Mouse (Mus musculus) layer of hippocampus, postnatal 25 days (tissue): ENCODE measurements at regions not wholly inside any gene's neighbourhood (a gene's known extent, or its start where the extent isn't known, plus 50 kb on each side); places are given as distances from the start of the nearest gene placed in this dataset.

Experiments
- DNase-seq, 2 experiments: peaks; one replicate each; pipeline ENCODE4 v3.0.0; 2022; ENCODE audit warnings: mixed read lengths in 2 of 2, low spot score in 1 of 2; ENCODE audit errors: extremely low spot score in 1 of 2

DNA sequence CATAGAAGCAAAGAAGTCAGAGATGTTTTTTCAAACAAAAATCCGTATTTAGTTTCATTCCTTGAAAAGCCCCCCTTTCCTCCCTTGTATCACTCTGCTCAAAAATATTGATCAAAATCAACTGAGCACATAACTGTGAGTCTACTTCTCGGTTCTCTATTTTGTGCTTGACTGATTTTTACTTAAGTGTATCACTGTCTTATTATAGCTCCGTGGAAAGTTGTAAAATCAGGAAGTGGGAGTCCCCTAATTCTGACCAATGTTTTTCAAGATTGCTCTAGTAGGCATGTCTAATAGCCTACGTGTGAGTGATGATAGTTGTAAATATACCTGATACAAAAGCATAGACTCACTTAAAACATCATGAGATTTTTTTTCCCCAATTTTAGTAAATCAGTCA lies 58.4 kb upstream of the Fam204a start:
- no peak for DNase-seq
